Mouse (Mus musculus) E14TG2a.4 (cell line): ENCODE measurements around the gene Bloc1s2.

Source experiments
- CTCF ChIP-seq: conservative IDR thresholded peaks from 2 replicates; pipeline ENCODE4 v1.5.1; 2014; ENCODE audit warnings: low read length
- NANOG ChIP-seq: IDR thresholded peaks from 2 replicates; pipeline ENCODE4 v1.6.1; 2014; ENCODE audit warnings: borderline replicate concordance, low read length, mixed read lengths

DNA sequence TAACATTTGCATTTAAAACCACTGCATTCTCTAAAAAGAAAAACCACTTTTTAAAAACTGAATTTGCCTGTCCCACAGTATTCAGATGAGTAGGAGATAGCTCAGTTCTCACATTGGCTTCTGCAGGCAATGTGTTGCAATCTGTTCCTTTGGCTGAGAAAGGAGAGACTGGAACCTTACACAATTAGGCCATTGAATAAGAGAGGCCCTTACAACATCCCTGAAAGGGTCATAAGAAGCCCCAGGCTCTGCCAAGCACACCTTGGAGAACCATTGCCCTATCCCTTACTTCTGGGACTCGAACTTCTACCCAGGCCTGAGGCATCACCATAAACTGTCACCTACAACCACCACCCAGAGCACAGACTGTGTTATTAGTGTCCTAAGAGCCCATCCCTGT lies 34.3 kb upstream of the Bloc1s2 start:
- no peak for TF ChIP-seq NANOG
- no peak for TF ChIP-seq CTCF
